Mouse (Mus musculus) MEL-GATA-1-ER (cell line): ENCODE results near the gene Sost.
A peak's percentile ranks its signal among the peaks of the same experiment; 100 is the strongest.

Experiments
- DNase-seq: peaks from one replicate; pipeline ENCODE4 v3.0.0-alpha.2; 2012; ENCODE audit warnings: low read depth; ENCODE audit errors: extremely low read depth

Sost gene

DNA sequence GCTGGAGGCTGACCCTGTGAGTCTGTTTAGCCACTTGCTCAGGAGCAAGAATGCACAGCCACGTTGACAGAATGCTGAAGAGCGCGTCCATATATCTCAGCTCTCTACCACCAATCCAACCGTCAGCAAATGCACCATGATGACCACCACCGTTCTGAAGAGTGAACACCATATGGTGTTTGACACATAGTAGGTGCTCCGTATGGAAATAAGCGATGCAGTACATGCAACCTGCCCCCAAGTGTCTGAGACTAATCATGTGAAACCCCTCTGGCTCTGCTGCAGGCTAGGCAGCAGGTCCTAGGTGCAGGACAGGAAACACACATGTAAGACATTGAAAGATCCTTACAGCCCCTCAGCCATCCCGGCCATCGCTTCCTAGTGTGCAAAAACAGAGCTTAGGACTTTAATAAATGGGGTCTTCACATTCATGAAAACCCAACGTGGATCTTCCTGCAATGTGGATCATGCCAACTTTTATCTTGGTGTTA is 16.7 kb upstream of the Sost start:
- no peak for DNase-seq

- no peak for DNase-seq
Observed at GRCm38 (mm10) chr11:101982981-101983411, 16.2 kb upstream of the Sost start.

DNA sequence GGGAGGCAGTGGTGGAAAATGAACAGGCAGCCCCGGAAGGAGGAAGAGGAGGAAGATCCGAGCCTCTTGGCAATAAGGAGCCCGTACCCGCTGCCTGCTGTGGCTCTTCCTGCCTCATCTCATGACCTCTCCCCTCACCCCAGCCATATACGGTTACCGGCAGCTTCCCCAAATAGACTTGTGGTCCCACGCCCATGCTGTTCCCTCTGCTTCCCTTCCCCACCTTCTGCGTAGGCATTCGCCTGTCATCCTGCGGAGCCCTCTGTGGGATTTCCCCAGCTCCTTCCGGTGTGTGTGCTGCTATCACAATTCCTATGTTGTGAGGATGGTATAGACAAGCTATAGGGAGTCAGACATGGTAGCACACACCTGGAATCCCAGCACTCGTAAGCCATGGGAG is 15.0 kb upstream of the Sost start:
- no peak for DNase-seq

- DNase-seq: no peak
Observed at GRCm38 (mm10) chr11:101980603-101981157, 13.9 kb upstream of the Sost start.

DNA sequence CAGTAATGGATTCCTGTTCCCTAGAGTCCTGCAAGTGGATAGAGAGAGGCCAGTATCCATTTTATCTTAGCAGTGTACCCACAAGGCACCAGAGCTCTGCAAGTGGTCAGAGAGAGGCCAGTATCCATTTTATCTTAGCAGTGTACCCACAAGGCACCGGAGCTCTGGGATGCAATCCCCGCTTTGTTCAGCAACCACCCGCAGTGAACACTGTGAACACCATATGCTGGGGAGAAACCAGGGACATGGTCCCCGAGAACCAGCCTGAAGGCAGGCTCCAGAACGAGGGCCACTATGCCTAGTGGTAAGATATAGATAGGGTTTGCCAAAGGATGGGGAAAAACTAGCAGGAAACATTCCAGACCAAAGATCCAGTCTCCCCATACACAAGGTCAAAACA is 12.3 kb upstream of the Sost start:
- no peak for DNase-seq

GRCm38 (mm10) chr11:101976949-101977348 is 10.1 kb upstream of the Sost start:
- DNase-seq: no peak

- no peak for DNase-seq
Observed at GRCm38 (mm10) chr11:101974923-101975322, 8.1 kb upstream of the Sost start.

DNA sequence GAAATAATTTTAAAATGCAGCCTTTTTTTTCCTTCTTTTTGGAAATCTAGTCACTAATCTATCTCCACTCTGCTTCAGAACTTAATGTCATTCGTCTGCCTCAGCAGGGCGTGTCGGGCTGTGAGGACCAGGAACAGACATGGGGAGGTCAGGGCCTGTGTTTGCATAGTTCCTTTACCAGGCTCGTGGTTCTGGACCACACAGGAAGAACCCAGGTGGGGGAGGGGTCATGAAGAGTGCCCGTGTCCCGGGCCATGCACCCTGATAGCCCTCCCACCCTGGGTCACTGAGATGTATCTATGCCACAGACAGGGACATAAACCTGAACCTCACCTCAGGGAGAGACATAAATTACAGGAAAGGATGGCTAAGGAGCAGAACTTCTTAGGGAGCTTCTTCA is 7.4 kb upstream of the Sost start:
- DNase-seq: no peak

- DNase-seq: no peak
Observed at GRCm38 (mm10) chr11:101973496-101973895, 6.7 kb upstream of the Sost start.

DNA sequence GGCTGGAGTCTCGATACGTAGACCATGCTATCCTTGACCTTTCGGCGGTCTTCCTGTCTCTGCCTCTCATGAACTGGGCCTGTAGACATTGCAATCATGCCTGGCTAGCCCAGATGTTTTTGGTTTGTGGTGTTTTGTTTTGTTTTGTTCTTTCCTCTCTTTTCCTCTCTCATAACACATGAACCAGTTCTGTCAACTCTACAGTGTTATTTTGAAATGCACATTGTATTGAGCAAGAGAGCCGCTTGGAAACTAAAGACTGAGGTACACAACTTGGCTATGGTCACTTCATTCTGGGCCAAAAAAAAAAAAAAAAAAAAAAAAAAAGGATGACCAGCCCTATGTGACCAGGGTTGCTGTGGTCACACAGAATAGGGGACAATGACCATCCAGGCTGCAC is 5.8 kb upstream of the Sost start:
- no peak for DNase-seq

GRCm38 (mm10) chr11:101972097-101972496 is 5.3 kb upstream of the Sost start:
- DNase-seq: no peak

GRCm38 (mm10) chr11:101971410-101971809 is 4.6 kb upstream of the Sost start:
- no peak for DNase-seq

DNA sequence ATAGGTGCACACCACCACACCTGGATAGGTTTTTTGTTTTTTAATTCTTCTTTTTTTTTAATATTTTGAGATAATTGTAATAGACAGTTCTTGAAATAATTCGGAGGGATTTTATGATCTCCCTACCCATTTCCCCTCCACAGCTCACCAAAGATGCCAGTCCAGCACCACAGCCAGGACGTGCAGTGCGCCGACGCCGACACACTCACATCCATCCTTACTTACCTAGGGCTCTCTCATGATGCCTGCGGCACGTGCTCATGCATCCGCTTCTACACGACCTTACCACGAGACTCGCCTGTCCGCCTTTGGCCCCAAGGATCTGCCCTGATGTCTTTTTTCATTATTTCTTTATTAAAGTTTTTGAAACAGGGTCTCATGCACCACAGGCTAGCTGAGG is 3.0 kb upstream of the Sost start:
- no peak for DNase-seq

DNA sequence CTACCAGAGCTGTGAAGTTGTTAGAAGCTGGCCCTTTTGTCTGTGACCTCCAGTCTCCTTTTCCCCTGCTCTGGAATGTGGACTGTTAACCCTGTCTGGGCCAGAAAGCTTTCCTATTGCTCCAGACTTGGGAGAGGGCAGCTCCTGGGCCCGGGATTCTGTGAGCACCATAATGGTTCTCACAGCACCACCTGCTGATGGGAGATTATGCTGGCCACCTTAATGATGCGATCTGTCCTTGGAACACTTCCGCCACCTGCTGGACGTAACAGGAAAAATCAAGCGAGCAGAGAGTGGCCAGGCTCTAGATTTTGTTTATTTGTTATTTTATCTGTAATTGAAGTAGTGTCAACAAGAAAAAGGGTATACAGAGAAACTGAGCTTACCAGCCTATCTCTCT is 2.0 kb upstream of the Sost start:
- no peak for DNase-seq

DNA sequence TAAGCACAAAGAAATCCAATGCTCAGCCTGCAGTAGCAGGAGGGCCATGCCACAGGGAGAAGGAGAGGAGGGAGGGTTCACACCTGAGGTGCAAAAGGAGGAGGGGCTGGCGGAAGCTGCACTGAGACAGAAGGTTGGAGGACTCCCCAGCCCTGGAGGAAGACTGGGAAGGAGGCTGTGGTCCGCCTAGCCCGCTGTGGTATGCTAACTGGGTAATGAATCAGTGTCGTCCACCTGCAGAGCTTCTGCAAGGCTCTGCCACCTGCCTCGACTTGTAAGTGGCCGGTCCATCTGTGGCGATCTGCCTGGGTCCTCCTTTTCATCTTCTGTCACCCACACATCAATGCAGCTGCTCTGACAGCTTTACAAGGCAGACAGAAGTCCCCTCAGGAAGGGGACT is 1.5 kb upstream of the Sost start:
- no peak for DNase-seq

GRCm38 (mm10) chr11:101965553-101965952 is 1.3 kb downstream of the Sost start:
- DNase-seq: no peak

GRCm38 (mm10) chr11:101964647-101965046 is 2.2 kb downstream of the Sost start:
- no peak for DNase-seq

- no peak for DNase-seq
Observed at GRCm38 (mm10) chr11:101963473-101964291, 3.1 kb downstream of the Sost start.

GRCm38 (mm10) chr11:101963043-101963442 is 3.8 kb downstream of the Sost start:
- no peak for DNase-seq

GRCm38 (mm10) chr11:101957476-101957875 is 9.3 kb downstream of the Sost start:
- DNase-seq: no peak

GRCm38 (mm10) chr11:101953441-101953840 is 13.4 kb downstream of the Sost start:
- DNase-seq: peak; percentile 11

- peak; percentile 70 for DNase-seq
Observed at GRCm38 (mm10) chr11:101952541-101953341, 14.1 kb downstream of the Sost start.
